Mouse (Mus musculus): ENCODE measurements around the gene Slc6a6. TPM values are rescaled to one million over a fixed set of nuclear protein-coding genes. Genes with fewer than 3 reads are reported as not detected.
A peak's percentile ranks its signal among the peaks of the same experiment; 100 is the strongest.

The Slc6a6 gene
- polyA plus RNA-seq, 1 experiment: 96.3 TPM

GRCm38 (mm10) chr6:91689231-91689630 is 5.4 kb downstream of the Slc6a6 start:
- DNase-seq (ENCODE audit: low read depth): no peak

GRCm38 (mm10) chr6:91690222-91690621 is 6.4 kb downstream of the Slc6a6 start:
- TF ChIP-seq CTCF (IDR thresholded peaks at IDR 0.05; ENCODE audit: borderline replicate concordance, extremely low read depth, insufficient read depth, insufficient read length) (no peak), POLR2A (IDR thresholded peaks at IDR 0.05; ENCODE audit: borderline replicate concordance, extremely low read depth, insufficient read depth, insufficient read length, poor library complexity, severe bottlenecking) (no peak)
- no peak for DNase-seq (ENCODE audit: low read depth)

More at GRCm38 (mm10) chr6:91689231-91689630, 5.4 kb downstream of the Slc6a6 start:
- TF ChIP-seq CTCF (IDR thresholded peaks at IDR 0.05; ENCODE audit: borderline replicate concordance, extremely low read depth, insufficient read depth, insufficient read length): no peak

GRCm38 (mm10) chr6:91690646-91691045 is 6.8 kb downstream of the Slc6a6 start:
- DNase-seq (ENCODE audit: low read depth): no peak
- TF ChIP-seq POLR2A (IDR thresholded peaks at IDR 0.05; ENCODE audit: borderline replicate concordance, extremely low read depth, insufficient read depth, insufficient read length, poor library complexity, severe bottlenecking) (no peak), CTCF (IDR thresholded peaks at IDR 0.05; ENCODE audit: borderline replicate concordance, extremely low read depth, insufficient read depth, insufficient read length) (no peak)

GRCm38 (mm10) chr6:91691576-91691975 is 7.7 kb downstream of the Slc6a6 start:
- TF ChIP-seq CTCF (IDR thresholded peaks at IDR 0.05; ENCODE audit: borderline replicate concordance, extremely low read depth, insufficient read depth, insufficient read length) (no peak), POLR2A (IDR thresholded peaks at IDR 0.05; ENCODE audit: borderline replicate concordance, extremely low read depth, insufficient read depth, insufficient read length, poor library complexity, severe bottlenecking) (no peak)
- no peak for DNase-seq (ENCODE audit: low read depth)

- no peak for TF ChIP-seq POLR2A (IDR thresholded peaks at IDR 0.05; ENCODE audit: borderline replicate concordance, extremely low read depth, insufficient read depth, insufficient read length, poor library complexity, severe bottlenecking)
- no peak for TF ChIP-seq CTCF (IDR thresholded peaks at IDR 0.05; ENCODE audit: borderline replicate concordance, extremely low read depth, insufficient read depth, insufficient read length)
These were observed 9.5 kb downstream of the Slc6a6 start for GRCm38 (mm10) chr6:91693301-91693886.

GRCm38 (mm10) chr6:91694610-91695009 is 10.8 kb downstream of the Slc6a6 start:
- peak; percentile 55 for DNase-seq (ENCODE audit: low read depth)
- no peak for TF ChIP-seq CTCF (IDR thresholded peaks at IDR 0.05; ENCODE audit: borderline replicate concordance, extremely low read depth, insufficient read depth, insufficient read length)

More at GRCm38 (mm10) chr6:91693301-91693886, 9.5 kb downstream of the Slc6a6 start:
- DNase-seq (ENCODE audit: low read depth): no peak

GRCm38 (mm10) chr6:91698831-91699230 is 15.0 kb downstream of the Slc6a6 start:
- DNase-seq (ENCODE audit: low read depth): no peak
- TF ChIP-seq POLR2A (IDR thresholded peaks at IDR 0.05; ENCODE audit: borderline replicate concordance, extremely low read depth, insufficient read depth, insufficient read length, poor library complexity, severe bottlenecking): no peak
- TF ChIP-seq CTCF (IDR thresholded peaks at IDR 0.05; ENCODE audit: borderline replicate concordance, extremely low read depth, insufficient read depth, insufficient read length): no peak

- no peak for DNase-seq (ENCODE audit: low read depth)
- no peak for TF ChIP-seq CTCF (IDR thresholded peaks at IDR 0.05; ENCODE audit: borderline replicate concordance, extremely low read depth, insufficient read depth, insufficient read length)
- no peak for TF ChIP-seq POLR2A (IDR thresholded peaks at IDR 0.05; ENCODE audit: borderline replicate concordance, extremely low read depth, insufficient read depth, insufficient read length, poor library complexity, severe bottlenecking)
These were observed 15.8 kb downstream of the Slc6a6 start for GRCm38 (mm10) chr6:91699482-91700200.

- TF ChIP-seq POLR2A (IDR thresholded peaks at IDR 0.05; ENCODE audit: borderline replicate concordance, extremely low read depth, insufficient read depth, insufficient read length, poor library complexity, severe bottlenecking) (no peak), CTCF (IDR thresholded peaks at IDR 0.05; ENCODE audit: borderline replicate concordance, extremely low read depth, insufficient read depth, insufficient read length) (no peak)
- DNase-seq (ENCODE audit: low read depth): no peak
These were observed 17.2 kb downstream of the Slc6a6 start for GRCm38 (mm10) chr6:91700823-91701621.

GRCm38 (mm10) chr6:91703459-91703858 is 19.6 kb downstream of the Slc6a6 start:
- no peak for DNase-seq (ENCODE audit: low read depth)
- TF ChIP-seq POLR2A (IDR thresholded peaks at IDR 0.05; ENCODE audit: borderline replicate concordance, extremely low read depth, insufficient read depth, insufficient read length, poor library complexity, severe bottlenecking) (no peak), CTCF (IDR thresholded peaks at IDR 0.05; ENCODE audit: borderline replicate concordance, extremely low read depth, insufficient read depth, insufficient read length) (no peak)

- DNase-seq (ENCODE audit: low read depth): no peak
- TF ChIP-seq CTCF (IDR thresholded peaks at IDR 0.05; ENCODE audit: borderline replicate concordance, extremely low read depth, insufficient read depth, insufficient read length) (no peak), POLR2A (IDR thresholded peaks at IDR 0.05; ENCODE audit: borderline replicate concordance, extremely low read depth, insufficient read depth, insufficient read length, poor library complexity, severe bottlenecking) (no peak)
These were observed 20.6 kb downstream of the Slc6a6 start for GRCm38 (mm10) chr6:91704446-91704845.

All from brain, embryonic 14.5 days (tissue).